Mouse (Mus musculus) CH12F3 (cell line): Measurements from ENCODE around the gene Tbl1x.

Experiments used
- in situ Hi-C: fragments of 300-500 bp; cut with MboI; formaldehyde crosslinking; loops from 2 replicates; pipeline ENCODE4 v1.14.3; 2020; ENCODE audit warnings: low sequenced_read_pairs

Gene Tbl1x

GRCm38 (mm10) chrX:77603496-77604258 lies 92.9 kb downstream of the Tbl1x start:
- in situ Hi-C loops = no loop called here

DNA sequence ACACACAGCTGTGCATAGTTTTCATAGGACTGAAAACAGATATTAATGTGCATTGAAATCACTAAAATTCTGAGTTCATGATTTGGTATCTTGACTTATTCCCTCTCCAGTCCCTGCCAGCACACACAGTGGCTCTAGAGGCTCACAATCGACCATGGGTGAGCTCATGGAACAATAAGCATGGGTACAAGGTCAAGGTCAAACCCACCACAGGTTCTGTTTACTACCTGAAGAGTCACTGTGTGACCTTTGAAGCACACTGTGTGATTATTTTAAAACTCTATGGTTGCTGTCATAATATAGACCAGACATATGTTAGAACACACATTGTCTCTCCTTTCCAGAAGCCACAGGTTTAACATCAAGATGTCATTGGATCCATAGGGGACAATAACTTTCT lies 96.7 kb downstream of the Tbl1x start:
- in situ Hi-C loops = no loop called here

DNA sequence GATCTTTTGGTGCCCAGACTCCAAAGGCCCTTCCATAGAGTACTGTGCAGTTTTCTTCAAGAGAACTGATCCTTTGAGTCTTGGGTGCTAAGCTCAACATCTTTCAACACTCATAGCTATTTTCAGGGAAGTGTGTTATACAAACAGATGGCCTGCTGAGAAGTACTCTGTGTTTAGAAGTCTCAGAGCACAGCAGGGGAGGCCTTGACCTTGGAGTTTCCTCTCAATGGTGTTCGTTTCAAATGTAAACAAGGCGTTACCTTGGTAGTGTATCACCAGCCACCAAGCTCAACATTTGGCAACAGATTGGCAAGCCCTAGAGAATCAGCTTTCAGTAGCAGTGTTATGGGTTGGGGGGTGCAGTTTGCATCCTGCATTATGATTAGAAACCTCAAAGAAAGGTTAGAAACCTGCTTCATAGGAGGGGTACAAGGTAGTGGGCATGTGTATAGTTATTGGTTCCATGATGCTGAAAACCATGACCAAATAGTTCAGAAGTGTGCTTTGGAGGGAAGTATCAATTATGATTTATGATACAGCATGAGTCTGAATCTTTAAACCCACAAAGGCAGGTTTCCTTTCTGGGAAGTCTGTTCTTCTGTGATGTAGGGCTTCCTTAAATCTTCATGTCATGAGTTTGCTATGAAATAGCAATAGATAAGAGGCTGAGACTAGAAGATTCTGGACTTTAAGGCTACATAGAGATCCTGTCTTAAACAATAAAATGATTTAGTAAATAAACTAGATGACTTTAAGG lies 98.3 kb downstream of the Tbl1x start:
- in situ Hi-C loops = no loop called here

DNA sequence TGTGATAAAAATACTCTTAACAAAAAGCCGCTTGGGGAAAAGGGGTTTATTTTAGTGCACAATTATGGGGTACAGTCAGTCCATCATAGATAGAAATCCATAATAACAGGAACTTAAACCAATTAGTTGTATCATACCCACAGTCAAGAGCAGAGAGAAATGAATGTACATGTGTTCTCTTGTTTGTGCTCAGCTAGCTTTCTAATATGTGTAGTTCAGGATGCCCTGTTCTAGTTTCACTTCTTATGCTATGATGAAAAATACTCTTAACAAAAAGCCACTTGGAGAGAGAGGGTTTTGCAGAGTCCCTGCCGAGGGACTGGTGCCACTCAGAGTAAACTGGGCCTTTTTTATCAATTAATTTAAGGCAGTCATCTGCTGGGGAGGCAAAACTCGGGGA lies 101.1 kb downstream of the Tbl1x start:
- in situ Hi-C loops = no loop called here

GRCm38 (mm10) chrX:77613041-77613440 lies 102.2 kb downstream of the Tbl1x start:
- in situ Hi-C loops = no loop called here

DNA sequence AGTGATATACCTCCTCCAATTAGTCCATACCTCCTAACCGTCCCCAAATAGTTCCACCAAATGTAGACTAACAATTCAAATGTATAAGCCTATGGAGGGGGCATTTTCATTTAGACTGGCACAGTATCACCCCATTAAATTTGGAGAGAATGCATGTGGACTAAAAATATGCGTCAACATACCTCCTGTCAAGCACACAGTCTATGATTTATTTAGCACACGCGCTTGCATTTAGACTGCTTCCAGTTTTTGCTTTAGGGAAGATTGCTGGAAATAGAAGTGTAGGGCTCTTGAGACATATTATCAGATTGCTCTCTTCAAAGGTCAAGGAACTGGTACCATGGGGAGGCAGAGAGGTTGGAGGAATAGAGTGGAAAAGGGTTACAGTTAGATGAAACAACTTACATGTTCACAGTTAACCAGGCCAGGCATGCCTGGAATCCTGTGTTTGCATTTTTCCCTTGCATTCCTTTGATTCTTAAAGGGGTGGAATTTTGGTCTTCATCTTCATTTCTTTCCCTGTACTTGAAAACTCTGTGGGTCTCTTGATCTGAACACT lies 105.0 kb downstream of the Tbl1x start:
- in situ Hi-C loops = no loop called here

GRCm38 (mm10) chrX:77617368-77618144 lies 106.7 kb downstream of the Tbl1x start:
- in situ Hi-C loops = no loop called here

- in situ Hi-C loops = loop anchor here (25.0 kb wide), 1 partner anchor 193 kb away; no protein-coding TSS in a partner anchor
Measured at GRCm38 (mm10) chrX:77630439-77630838, 119.6 kb downstream of the Tbl1x start.

- in situ Hi-C loops = loop anchor here (25.0 kb wide), 1 partner anchor 199 kb away; no protein-coding TSS in a partner anchor
Measured at GRCm38 (mm10) chrX:77636499-77636898, 125.7 kb downstream of the Tbl1x start.

- in situ Hi-C loops = loop anchor here (25.0 kb wide), 1 partner anchor 201 kb away; no protein-coding TSS in a partner anchor
Measured at GRCm38 (mm10) chrX:77638076-77638475, 127.3 kb downstream of the Tbl1x start.

- in situ Hi-C loops = loop anchor here (25.0 kb wide), 1 partner anchor 203 kb away; no protein-coding TSS in a partner anchor
Measured at GRCm38 (mm10) chrX:77640301-77640700, 129.5 kb downstream of the Tbl1x start.

DNA sequence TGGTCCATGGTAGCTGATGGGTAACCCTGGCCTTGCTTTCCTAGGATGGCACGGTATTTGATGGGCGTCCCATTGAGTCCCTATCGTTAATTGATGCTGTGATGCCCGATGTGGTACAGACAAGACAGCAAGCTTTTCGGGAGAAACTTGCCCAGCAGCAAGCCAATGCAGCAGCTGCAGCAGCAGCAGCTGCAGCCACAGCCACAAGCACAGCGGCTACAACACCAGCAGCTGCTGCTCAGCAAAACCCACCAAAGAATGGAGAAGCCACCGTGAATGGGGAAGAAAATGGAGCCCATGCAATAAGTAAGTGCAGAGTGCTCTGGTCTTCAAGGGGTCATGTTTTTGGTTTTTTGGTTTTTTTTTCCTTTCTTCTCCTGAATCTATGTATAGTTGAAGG lies 135.4 kb downstream of the Tbl1x start:
- in situ Hi-C loops = loop anchor here (25.0 kb wide), 1 partner anchor 209 kb away; no protein-coding TSS in a partner anchor

DNA sequence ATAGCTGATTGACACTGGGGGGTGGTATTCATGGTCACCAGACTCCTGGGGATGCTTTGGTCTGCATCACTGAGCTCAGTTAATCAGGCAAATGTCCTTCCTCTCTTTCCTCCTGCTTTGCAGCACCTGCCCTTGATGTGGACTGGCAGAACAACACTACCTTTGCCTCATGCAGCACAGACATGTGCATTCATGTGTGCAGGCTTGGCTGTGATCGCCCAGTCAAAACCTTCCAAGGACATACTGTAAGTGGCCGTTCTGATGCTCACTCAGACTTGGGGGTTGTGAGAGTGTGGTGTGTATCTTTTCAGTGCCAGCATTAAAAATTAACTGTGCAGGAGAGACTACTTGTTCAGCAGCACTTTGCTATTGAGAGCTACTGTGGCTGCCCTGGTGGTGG lies 139.4 kb downstream of the Tbl1x start:
- in situ Hi-C loops = no loop called here

- in situ Hi-C loops = no loop called here
Measured at GRCm38 (mm10) chrX:77662030-77662429, 151.2 kb downstream of the Tbl1x start.

- in situ Hi-C loops = no loop called here
Measured at GRCm38 (mm10) chrX:77663276-77663675, 152.5 kb downstream of the Tbl1x start.

GRCm38 (mm10) chrX:77665030-77665429 lies 154.2 kb downstream of the Tbl1x start:
- in situ Hi-C loops = no loop called here

DNA sequence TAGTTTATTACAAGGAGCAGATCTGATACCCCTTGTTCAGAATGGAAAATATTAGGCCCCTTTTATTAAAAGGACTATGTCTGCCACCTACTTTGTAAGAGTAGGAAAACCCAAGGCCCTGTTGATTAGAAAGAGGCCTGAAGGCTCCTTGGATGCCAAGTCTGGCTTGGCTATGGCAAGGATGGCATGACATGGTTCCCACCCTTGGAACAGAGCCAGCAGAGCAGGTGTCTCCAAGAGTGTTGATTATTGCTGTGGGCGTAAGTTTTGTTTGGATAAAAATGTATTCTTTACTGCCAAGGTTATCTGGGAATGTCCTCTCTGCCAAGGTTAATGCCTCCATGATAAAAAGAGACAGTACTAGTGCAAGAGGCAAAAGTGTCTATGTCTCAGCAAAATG lies 156.1 kb downstream of the Tbl1x start:
- in situ Hi-C loops = no loop called here

DNA sequence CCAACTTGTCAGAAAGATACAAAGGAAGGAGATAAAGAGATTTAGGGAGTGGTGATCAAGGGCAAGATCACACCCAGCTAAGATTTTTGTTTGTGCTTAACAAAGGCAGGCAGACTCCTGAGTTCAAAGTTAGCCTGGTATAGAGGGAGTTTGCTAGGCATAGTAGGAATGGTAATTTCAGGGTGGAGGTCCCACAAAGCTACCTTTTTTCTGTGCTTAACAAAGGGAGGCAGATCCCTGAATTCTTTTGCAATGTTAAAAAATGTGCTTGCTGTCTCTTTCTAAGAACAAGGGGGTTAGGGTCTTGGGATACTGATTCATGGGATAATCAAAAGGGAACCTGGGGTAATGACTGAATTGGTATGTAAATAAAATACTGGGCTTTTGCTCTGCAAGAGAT lies 156.6 kb downstream of the Tbl1x start:
- in situ Hi-C loops = no loop called here

- in situ Hi-C loops = no loop called here
Measured at GRCm38 (mm10) chrX:77669779-77670550, 159.2 kb downstream of the Tbl1x start.
